Mouse (Mus musculus) gastrocnemius, postnatal 36 days (tissue): ENCODE measurements at regions not wholly inside any gene's neighbourhood (a gene's known extent, or its start where the extent isn't known, plus 50 kb on each side); places are given as distances from the start of the nearest gene placed in this dataset.

ENCODE experiments used
- DNase-seq, 2 experiments: peaks; one replicate each; pipeline ENCODE4 v3.0.0; 2022
- intact Hi-C: fragments of 180-260 bp; cut with DNase I; formaldehyde crosslinking; loops from one replicate; pipeline ENCODE4 v1.15.1; 2025

- intact Hi-C loops = no loop called here
- no peak for DNase-seq
These were observed 447.5 kb downstream of the Etnk1 start for GRCm38 (mm10) chr6:143614431-143614987.

DNA sequence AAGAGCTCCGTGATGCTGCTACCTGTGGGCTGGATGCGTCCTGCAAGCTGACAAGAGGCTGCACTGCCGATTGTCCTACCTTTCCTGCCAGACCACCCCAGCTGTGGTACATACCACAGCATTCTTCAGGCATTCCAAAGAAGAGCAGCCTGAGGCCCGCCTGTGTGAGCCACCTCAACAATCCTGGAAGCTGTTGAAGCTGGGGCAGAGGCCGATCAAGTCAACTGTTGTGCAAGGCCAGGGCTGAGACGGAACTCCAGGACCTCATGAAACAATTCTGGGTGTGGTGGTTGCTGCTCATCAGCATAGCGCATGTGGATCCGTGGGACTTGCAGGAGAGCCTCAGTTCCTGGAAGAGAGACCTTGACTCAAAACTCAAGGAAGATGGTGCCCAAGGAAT is 448.3 kb downstream of the Etnk1 start:
- no peak for DNase-seq
- intact Hi-C loops = no loop called here

DNA sequence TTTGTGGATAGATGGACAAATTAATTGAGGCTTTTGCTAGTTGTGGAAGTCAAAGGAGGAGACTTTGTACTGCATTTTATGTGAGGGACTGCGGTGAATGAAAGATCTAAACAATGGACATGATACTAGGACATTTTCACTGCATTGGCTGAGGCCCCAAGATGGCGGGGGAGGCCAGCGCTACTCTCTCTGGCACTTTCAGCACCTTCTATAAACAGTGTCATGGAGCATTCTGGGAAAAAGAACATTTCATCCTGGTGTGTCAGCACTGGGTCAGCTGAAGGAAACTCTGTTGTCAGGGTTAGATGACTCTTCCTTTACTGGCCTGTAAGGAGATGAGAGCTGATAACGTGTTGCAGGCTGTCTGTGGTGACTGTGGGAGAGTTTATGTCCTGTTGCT is 449.4 kb downstream of the Etnk1 start:
- intact Hi-C loops = no loop called here
- DNase-seq = no peak

DNA sequence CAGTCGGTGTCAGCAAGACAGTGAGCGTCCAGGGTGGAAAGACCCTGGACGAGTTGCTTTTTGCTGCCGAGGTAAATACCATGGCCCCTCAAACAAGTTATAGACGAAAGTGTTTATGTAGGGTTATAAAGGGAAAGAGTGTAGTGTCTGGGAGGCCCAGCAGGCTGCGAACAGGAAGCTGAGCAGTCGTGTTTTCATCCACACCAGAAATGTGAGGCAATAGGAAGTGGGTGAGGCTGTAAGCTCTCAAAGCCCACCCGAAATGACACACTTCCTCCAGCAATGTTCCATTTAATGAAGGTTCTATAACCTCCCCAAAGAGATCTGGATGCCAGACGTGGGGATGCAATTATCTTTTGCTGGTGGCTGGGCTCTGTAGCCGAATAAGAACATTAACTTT is 451.5 kb downstream of the Etnk1 start:
- intact Hi-C loops = no loop called here
- DNase-seq = no peak

- intact Hi-C loops = no loop called here
- DNase-seq = no peak
These were observed 453.6 kb downstream of the Etnk1 start for GRCm38 (mm10) chr6:143620583-143620982.

GRCm38 (mm10) chr6:143622161-143622560 is 455.1 kb downstream of the Etnk1 start:
- no peak for DNase-seq
- intact Hi-C loops = no loop called here

DNA sequence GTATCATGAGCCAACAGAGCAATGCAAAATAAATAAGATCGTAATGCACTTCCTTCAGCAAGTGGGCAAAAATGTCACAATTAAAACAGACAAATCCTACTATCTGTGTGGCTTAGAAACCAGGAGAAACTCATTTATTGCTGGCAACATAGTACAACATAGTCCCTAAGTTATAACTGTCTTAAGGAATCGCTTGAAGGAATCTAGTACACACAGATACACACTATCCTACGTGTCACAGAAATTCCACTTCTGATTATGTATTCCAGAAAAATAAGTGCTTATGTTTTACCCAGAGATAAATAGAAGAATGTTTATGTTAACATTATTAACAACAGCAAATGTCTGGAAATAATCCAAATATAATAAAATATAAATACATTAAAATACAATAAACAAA is 457.9 kb downstream of the Etnk1 start:
- intact Hi-C loops = no loop called here
- DNase-seq = no peak

- DNase-seq = no peak
- intact Hi-C loops = no loop called here
These were observed 464.6 kb downstream of the Etnk1 start for GRCm38 (mm10) chr6:143631581-143631980.

GRCm38 (mm10) chr6:143633710-143634109 is 466.7 kb downstream of the Etnk1 start:
- intact Hi-C loops = no loop called here

DNA sequence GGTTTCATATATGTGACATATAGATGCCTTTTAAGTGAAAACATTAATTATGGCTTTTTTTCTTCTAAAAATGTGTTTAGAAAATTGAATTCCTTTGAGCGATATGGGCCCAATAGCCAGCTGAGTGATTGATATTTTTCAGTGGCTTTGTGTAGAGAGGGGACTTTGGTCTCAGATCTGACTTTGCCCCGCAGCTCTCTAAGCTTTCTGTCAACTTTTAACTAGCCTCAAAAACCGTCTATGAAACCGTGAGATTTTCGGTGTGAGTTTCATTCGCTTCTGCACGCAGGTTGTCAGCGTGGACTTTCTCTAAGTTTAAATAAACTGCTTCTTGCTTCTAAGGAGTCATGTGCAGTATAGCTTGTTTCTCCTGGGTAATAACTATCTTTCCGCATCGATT is 467.3 kb downstream of the Etnk1 start:
- no peak for DNase-seq
- intact Hi-C loops = no loop called here

More at GRCm38 (mm10) chr6:143633710-143634109, 466.7 kb downstream of the Etnk1 start:
- DNase-seq = no peak

DNA sequence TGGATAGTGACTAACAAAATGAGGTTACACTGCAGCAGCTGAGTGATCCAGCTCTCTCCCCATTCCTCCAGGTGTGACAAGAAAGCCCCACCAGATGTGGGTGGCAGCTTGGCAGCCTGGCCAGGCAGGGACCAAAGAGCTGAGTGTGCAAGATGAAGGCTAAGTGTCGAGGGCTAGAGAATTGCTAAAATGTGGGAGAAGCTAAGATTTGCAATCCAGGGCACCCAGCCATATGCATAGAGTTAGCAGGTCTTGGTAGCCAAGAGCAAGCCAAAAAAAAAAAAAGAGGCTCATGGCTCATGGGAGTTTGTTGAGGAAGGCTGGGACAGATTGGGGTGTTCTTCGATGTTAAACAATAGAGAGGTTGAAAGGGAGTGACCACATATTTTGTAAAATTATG is 468.0 kb downstream of the Etnk1 start:
- no peak for DNase-seq
- intact Hi-C loops = no loop called here

DNA sequence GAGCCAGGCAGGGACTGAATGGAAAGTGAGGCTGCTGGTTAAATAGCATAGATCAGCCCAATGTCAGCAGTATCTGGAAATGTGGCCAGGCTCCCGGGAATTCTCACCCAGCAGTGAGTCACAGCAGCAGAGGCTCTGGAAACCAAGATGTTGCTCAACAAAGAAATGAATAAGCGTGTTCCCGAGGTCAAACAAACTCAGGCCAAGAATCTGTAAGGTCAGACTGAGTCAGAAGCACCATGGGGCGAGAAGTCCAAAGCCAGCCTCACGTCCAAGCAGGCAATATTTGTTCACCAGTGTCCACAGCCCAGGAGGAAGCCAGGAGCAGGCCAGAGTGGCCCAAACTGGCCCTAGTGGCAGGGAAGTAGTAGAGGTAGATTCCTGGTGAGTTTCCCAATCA is 473.6 kb downstream of the Etnk1 start:
- DNase-seq = peak; percentile 26 to 30
- intact Hi-C loops = no loop called here

DNA sequence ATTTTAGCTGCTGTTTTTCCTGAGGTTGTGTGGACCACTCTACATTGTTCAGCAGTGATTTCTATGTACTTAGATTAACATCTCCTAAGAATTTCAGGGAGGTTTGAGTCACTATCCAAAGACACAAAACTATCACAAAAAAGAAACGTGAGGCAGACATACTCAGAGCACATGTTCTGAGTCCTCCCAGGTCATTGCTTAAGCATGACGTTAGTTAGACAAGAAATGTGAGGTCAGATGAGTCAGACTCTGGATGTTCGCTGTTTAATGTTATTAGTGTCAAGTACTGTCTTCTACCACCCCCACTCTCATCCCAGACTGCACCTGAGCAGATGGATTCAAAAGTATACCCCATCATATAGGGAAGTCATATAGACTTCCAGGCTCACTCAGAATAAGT is 475.0 kb downstream of the Etnk1 start:
- intact Hi-C loops = no loop called here
- no peak for DNase-seq

GRCm38 (mm10) chr6:143645989-143646388 is 479.0 kb downstream of the Etnk1 start:
- intact Hi-C loops = no loop called here
- no peak for DNase-seq

DNA sequence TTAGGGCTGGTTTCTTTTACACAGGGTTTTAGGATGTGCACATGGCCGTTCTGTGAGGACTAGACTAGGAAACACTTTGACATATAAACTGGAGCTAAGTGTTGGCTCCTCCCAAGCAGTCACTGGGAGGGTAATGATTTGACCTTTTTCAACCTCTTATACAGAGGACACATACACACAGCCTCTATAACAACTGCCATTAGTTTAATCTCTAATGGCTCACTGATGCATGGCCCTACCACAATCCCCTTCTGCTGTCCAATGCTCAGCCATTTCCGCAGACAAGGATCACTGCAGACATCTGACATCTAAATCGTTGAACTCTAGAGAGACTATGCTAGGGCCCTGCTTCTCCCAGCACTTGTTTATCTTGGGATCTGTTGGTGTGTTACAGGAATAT is 481.5 kb downstream of the Etnk1 start:
- intact Hi-C loops = no loop called here
- no peak for DNase-seq

- no peak for DNase-seq
- intact Hi-C loops = no loop called here
These were observed 489.6 kb downstream of the Etnk1 start for GRCm38 (mm10) chr6:143656576-143656975.

DNA sequence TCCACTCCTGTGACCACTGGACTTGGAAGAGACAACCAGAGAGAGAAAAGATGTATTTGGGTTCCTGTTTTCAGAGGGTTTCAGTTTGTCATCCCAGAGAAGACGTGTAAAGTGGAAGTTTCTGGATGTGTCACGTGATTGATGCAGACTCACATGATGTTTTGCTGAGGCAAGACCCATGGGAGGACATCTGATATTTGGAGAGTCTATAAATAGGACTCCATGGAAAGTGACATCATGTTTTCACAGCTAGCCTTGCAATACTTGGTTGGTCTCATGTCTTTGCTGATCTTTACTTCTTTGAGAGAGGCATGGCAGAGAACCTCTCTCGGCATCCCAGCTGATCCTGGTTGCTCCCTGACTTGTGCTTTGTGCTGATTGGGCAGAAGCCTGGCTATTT is 493.8 kb downstream of the Etnk1 start:
- intact Hi-C loops = no loop called here
- no peak for DNase-seq

DNA sequence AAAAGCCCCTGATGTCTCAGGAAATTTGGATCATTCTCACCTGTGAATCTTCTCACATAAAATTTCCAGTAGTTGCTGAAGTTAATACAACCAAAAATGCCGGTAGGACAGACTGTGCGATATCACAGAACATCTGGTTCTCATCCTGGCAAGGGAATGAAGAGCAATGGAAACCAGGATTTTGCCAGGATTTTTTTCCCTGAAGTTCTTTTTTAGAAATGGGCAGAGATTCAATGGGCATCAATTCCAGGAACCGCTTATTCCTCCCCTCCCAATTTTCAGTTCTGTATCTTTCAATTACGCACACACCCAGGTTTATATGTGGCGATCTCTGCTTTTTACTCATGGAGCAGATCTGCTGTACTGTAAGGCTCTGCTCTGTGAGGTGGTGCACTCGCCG is 496.3 kb downstream of the Etnk1 start:
- no peak for DNase-seq
- intact Hi-C loops = no loop called here

DNA sequence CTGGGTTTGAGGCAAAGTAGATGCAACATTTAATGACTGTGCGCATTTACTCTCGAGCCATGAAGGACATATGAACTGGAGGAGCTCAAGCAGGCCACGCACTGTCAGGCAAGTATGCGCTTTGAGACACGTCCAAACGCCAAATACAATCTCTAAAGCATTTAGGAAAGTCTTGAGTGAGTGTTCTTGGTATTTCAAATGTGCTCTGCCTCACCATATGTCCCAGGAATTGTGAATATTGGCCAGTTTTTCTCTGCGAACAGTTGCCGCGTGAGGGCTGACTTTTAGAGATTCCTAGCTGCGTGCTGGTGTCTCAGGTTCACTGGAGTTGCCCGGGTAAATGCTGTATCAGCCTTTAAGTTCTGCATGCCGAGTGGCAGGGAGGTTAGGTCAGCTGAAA is 498.4 kb downstream of the Etnk1 start:
- DNase-seq = no peak
- intact Hi-C loops = no loop called here

DNA sequence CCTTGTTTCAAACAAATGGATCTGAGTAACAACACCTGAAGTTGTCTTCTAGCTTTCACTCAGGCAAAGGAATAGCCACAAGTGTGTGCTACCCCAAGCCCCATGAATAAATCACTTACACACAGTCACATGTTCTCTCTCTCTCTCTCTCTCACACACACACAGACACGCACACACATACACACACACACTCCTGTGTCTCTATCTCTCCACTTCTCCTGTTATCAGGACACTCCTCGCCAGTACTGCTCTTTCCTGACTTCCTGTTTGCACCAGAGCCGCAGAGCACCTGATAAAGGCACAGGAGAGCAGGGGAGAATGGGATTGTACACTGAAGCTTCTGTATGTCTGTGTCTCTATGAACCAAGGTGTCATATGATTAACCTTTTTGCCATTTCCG is 501.5 kb downstream of the Etnk1 start:
- intact Hi-C loops = no loop called here
- no peak for DNase-seq

DNA sequence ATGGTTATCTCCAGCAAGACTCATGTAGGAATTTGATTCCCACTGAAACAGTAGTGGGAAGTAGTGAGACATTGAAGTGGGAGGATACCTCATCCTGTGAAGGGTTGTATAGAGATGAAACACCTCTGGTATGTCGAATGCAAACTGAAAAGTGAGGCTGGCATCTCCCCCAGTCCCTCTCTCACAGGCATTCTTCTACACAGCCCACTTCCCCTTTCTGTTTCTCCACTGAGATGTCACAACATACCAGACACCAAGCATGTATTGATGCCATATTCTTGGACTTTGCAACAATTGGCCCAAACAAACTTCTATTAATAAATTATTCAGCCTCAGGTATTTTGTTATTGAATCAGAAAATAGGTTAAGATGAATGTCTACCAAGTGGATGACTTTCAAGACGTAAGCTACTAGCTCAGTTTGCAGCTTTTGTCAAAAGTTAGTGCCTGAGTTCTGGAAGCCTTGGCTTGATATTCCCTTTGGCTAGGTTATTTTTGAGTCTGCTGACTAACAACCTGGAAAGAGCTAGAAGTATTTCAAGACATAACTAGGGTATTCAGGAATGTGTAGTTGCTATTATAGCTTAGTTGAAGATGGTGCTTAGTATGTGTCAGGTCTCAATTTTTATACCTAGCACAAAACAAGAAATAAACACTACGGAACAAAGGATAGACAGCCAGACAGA is 502.6 kb downstream of the Etnk1 start:
- DNase-seq = no peak
- intact Hi-C loops = no loop called here

- no peak for DNase-seq
- intact Hi-C loops = no loop called here
These were observed 523.1 kb downstream of the Etnk1 start for GRCm38 (mm10) chr6:143690131-143690530.

DNA sequence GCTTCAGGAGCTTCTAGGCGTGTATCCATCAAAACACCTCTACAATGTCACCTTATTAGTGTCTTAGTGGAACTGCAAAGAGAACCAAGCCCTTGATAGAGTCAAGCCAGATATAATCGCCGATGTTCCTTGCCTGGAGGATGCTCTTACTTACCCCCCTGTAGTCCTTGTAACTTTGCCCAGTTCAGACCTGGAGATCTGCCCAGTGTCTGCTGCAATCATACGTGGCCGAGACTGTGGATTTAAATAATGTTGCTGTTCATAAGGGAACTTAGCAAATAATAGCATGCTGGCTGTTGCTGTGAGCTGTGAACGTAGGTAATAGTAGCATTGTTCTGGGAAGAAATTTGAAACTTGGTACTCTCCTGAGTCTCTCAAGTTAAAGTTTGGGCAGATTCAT is 523.8 kb downstream of the Etnk1 start:
- DNase-seq = peak in 1 of 2 experiments; percentile 31
- intact Hi-C loops = no loop called here
